Mouse (Mus musculus) lung, postnatal 0 days (tissue): ENCODE measurements around the gene 4921524J17Rik. TPM values are rescaled to one million over a fixed set of nuclear protein-coding genes. Genes with fewer than 3 reads are reported as not detected.

ENCODE experiments used
- ATAC-seq: fragments of 200-750 bp; cut with Nextera tagmentation; 2 replicates; pipeline ENCODE4 v1.8.0; 2017; ENCODE audit warnings: moderate library complexity
- DNase-seq: peaks from one replicate; pipeline ENCODE4 v3.0.0-alpha.2; 2016; ENCODE audit warnings: low spot score
- H3K27ac ChIP-seq: fragments of 300-500 bp; sonication (generic); 2 replicates; pipeline ENCODE4 v1.5.1; 2014; ENCODE audit warnings: antibody characterized with exemption, mild to moderate bottlenecking, low read length, mixed read lengths
- H3K27me3 ChIP-seq: fragments of 300-500 bp; sonication (generic); replicated peaks from 2 replicates; pipeline ENCODE4 v1.6.1; 2014; ENCODE audit warnings: low read length, mixed read lengths; ENCODE audit not compliant: insufficient read depth
- H3K36me3 ChIP-seq: fragments of 300-500 bp; sonication (generic); 2 replicates; pipeline ENCODE4 v1.6.1; 2014; ENCODE audit warnings: low read length, mixed read lengths; ENCODE audit not compliant: insufficient read depth
- H3K4me1 ChIP-seq: fragments of 300-500 bp; sonication (generic); 2 replicates; pipeline ENCODE4 v1.6.1; 2014; ENCODE audit warnings: antibody characterized with exemption, low read depth, low read length, mixed read lengths; ENCODE audit not compliant: insufficient read depth
- H3K4me2 ChIP-seq: fragments of 300-500 bp; sonication (generic); replicated peaks from 2 replicates; pipeline ENCODE4 v1.6.1; 2014; ENCODE audit warnings: low read depth, mild to moderate bottlenecking, low read length, moderate library complexity, mixed read lengths
- H3K4me3 ChIP-seq: fragments of 300-500 bp; sonication (generic); 2 replicates; pipeline ENCODE4 v1.5.1; 2014; ENCODE audit warnings: low read depth, low read length
- H3K9ac ChIP-seq: fragments of 300-500 bp; sonication (generic); replicated peaks from 2 replicates; pipeline ENCODE4 v1.6.1; 2014; ENCODE audit warnings: low read depth, mild to moderate bottlenecking
- H3K9me3 ChIP-seq: fragments of 300-500 bp; sonication (generic); 2 replicates; pipeline ENCODE4 v1.6.1; 2016; ENCODE audit warnings: low read length, mixed read lengths
- CTCF ChIP-seq: IDR thresholded peaks from 2 replicates; pipeline ENCODE4 v1.5.1; 2016; ENCODE audit warnings: antibody characterized with exemption, mild to moderate bottlenecking
- EP300 ChIP-seq: IDR thresholded peaks from 2 replicates; pipeline ENCODE4 v1.6.1; 2016; ENCODE audit warnings: antibody characterized with exemption, mild to moderate bottlenecking, control low read depth
- WGBS: fragments of 180-500 bp; shearing (Covaris S2); extraction: QIAGEN DNeasy Blood & Tissue Kit; methylation state at CpG from one replicate; pipeline ENCODE4 v1.1.7; 2014; 5-methylcytosine and 5-hydroxymethylcytosine counted together
- polyA plus RNA-seq: library from polyadenylated mRNA; unstranded; fragments of >200 nt; fragmentation: Nextera tagmentation; extraction: Ambion mirVana; gene quantifications from 2 replicates; pipeline ENCODE4 v1.2.1, GENCODE M21; 2015

4921524J17Rik gene
- polyA plus RNA-seq, 1 experiment from 2014 or later: 42.4 TPM

GRCm38 (mm10) chr8:85461377-85461776 lies 28.7 kb upstream of the 4921524J17Rik start:
- Histone ChIP-seq H3K27ac (no peak overlapping the region), H3K4me2 (no peak overlapping the region), H3K4me1 (no peaks in the 10 kb centered on the region), H3K36me3 (no peaks in the 10 kb centered on the region), H3K9me3 (no peaks in the 10 kb centered on the region), H3K9ac (no peak overlapping the region), H3K4me3 (no peak overlapping the region), H3K27me3 (no peaks in the 10 kb centered on the region)
- WGBS: 80% methylated on average over 3 of the region's 3 CpGs
- DNase-seq (peak; percentile 32), ATAC-seq (no peak)
- TF ChIP-seq CTCF (peak; percentile 61), EP300 (no peak)

- DNase-seq (peak; percentile 49), ATAC-seq (peak; percentile 49)
- Histone ChIP-seq H3K36me3 (no peaks in the 10 kb centered on the region), H3K9ac (no peak overlapping the region), H3K27me3 (no peaks in the 10 kb centered on the region), H3K9me3 (no peaks in the 10 kb centered on the region), H3K27ac (no peak overlapping the region), H3K4me1 (no peaks in the 10 kb centered on the region), H3K4me3 (no peak overlapping the region), H3K4me2 (no peak overlapping the region)
- no peak for TF ChIP-seq EP300
- TF ChIP-seq CTCF: peak; percentile 58
- 25% methylated on average over 5 of the region's 5 CpGs for WGBS
Measured at GRCm38 (mm10) chr8:85460804-85461203, 28.2 kb upstream of the 4921524J17Rik start.

- H3K9me3 ChIP-seq: no peaks in the 10 kb centered on the region
- no peak for TF ChIP-seq CTCF
- no peak for TF ChIP-seq EP300
- H3K4me3 ChIP-seq: no peak overlapping the region
- no peaks in the 10 kb centered on the region for H3K36me3 ChIP-seq
- no peak overlapping the region for H3K27ac ChIP-seq
- ATAC-seq: no peak
- no peaks in the 10 kb centered on the region for H3K4me1 ChIP-seq
- H3K4me2 ChIP-seq: no peak overlapping the region
- H3K27me3 ChIP-seq: no peaks in the 10 kb centered on the region
- WGBS: 53% methylated on average over 3 of the region's 3 CpGs
- no peak overlapping the region for H3K9ac ChIP-seq
- DNase-seq: no peak
Measured at GRCm38 (mm10) chr8:85459582-85459981, 26.9 kb upstream of the 4921524J17Rik start.

GRCm38 (mm10) chr8:85456536-85456935 lies 23.9 kb upstream of the 4921524J17Rik start:
- no peak overlapping the region for H3K4me2 ChIP-seq
- no peaks in the 10 kb centered on the region for H3K9me3 ChIP-seq
- no peak overlapping the region for H3K9ac ChIP-seq
- TF ChIP-seq CTCF: peak; percentile 90
- no peak for TF ChIP-seq EP300
- H3K27me3 ChIP-seq: no peaks in the 10 kb centered on the region
- ATAC-seq (peak; percentile 63), DNase-seq (peak; percentile 92)
- H3K4me3 ChIP-seq: no peak overlapping the region
- H3K36me3 ChIP-seq: no peaks in the 10 kb centered on the region
- no peaks in the 10 kb centered on the region for H3K4me1 ChIP-seq
- 12% methylated on average over 14 of the region's 14 CpGs for WGBS
- no peak overlapping the region for H3K27ac ChIP-seq

GRCm38 (mm10) chr8:85454750-85455149 lies 22.1 kb upstream of the 4921524J17Rik start:
- H3K36me3 ChIP-seq: no peaks in the 10 kb centered on the region
- H3K4me1 ChIP-seq: no peaks in the 10 kb centered on the region
- ATAC-seq: no peak
- no peaks in the 10 kb centered on the region for H3K9me3 ChIP-seq
- no peak overlapping the region for H3K27ac ChIP-seq
- 49% methylated on average over 8 of the region's 8 CpGs for WGBS
- H3K4me3 ChIP-seq: no peak overlapping the region
- H3K4me2 ChIP-seq: no peak overlapping the region
- no peak for TF ChIP-seq CTCF
- no peak for TF ChIP-seq EP300
- DNase-seq: no peak
- H3K27me3 ChIP-seq: no peaks in the 10 kb centered on the region
- no peak overlapping the region for H3K9ac ChIP-seq

- ATAC-seq: no peak
- H3K4me3 ChIP-seq: no peak overlapping the region
- no peak overlapping the region for H3K27ac ChIP-seq
- H3K4me1 ChIP-seq: no peaks in the 10 kb centered on the region
- H3K36me3 ChIP-seq: no peaks in the 10 kb centered on the region
- no peaks in the 10 kb centered on the region for H3K9me3 ChIP-seq
- H3K9ac ChIP-seq: no peak overlapping the region
- no peak for TF ChIP-seq CTCF
- TF ChIP-seq EP300: no peak
- no peak overlapping the region for H3K4me2 ChIP-seq
- no peaks in the 10 kb centered on the region for H3K27me3 ChIP-seq
- DNase-seq: no peak
- WGBS: 90% methylated on average over 2 of the region's 2 CpGs
Measured at GRCm38 (mm10) chr8:85453256-85453655, 20.6 kb upstream of the 4921524J17Rik start.

- H3K4me3 ChIP-seq: peak overlapping the region; percentile 3; the same call in 1 of the 2 replicates
- 15% methylated on average over 14 of the region's 14 CpGs for WGBS
- peak; percentile 21 for DNase-seq
Measured at GRCm38 (mm10) chr8:85452328-85452727, 19.7 kb upstream of the 4921524J17Rik start.

More at GRCm38 (mm10) chr8:85452328-85452727, 19.7 kb upstream of the 4921524J17Rik start:
- H3K4me2 ChIP-seq: peak overlapping the region; percentile 42
- H3K27me3 ChIP-seq: no peaks in the 10 kb centered on the region
- H3K9me3 ChIP-seq: no peaks in the 10 kb centered on the region
- H3K36me3 ChIP-seq: no peaks in the 10 kb centered on the region
- TF ChIP-seq EP300 (no peak), CTCF (no peak)
- H3K9ac ChIP-seq: no peak overlapping the region
- 0 out of 2 replicates have a peak, but pooled peaks have one; percentile 40 for ATAC-seq
- H3K27ac ChIP-seq: no peak overlapping the region
- H3K4me1 ChIP-seq: no peaks in the 10 kb centered on the region
